ENCODE assay signal across 13 mouse cellular contexts in genomic region chr15:7597805-7598204, GRCm38 (mm10).
"Had no signal": no experiment of that assay in that cellular context is flagged by ENCODE, and none has a peak within 500 bp of the region (broad histone marks: within the 10 kb centered on the region; RNA-seq: fewer than 3 reads in every experiment).

No protein-coding gene starts in this region.

- H3K9ac ChIP-seq: liver, postnatal 0 days; lung, embryonic 15.5 days; midbrain, embryonic 12.5 days; neural tube, embryonic 12.5 days; stomach, embryonic 15.5 days had no signal

- H3K4me2 ChIP-seq: lung, embryonic 15.5 days; midbrain, embryonic 12.5 days; neural tube, embryonic 12.5 days; stomach, embryonic 15.5 days had no signal

- ATAC-seq: liver, postnatal 0 days; midbrain, embryonic 16.5 days had no signal

- H3K27me3 ChIP-seq: lung, embryonic 15.5 days; midbrain, embryonic 12.5 days; neural tube, embryonic 12.5 days; stomach, embryonic 15.5 days had no signal

- H3K9me3 ChIP-seq: lung, embryonic 15.5 days; midbrain, embryonic 10.5 days; midbrain, embryonic 12.5 days; neural tube, embryonic 12.5 days; stomach, embryonic 15.5 days had no signal

- H3K4me1 ChIP-seq: lung, embryonic 15.5 days; midbrain, embryonic 10.5 days; midbrain, embryonic 12.5 days; neural tube, embryonic 12.5 days; stomach, embryonic 15.5 days had no signal

- H3K4me3 ChIP-seq: lung, embryonic 15.5 days; midbrain, embryonic 10.5 days; midbrain, embryonic 12.5 days; neural tube, embryonic 12.5 days; stomach, embryonic 15.5 days had no signal

- DNase-seq: liver, postnatal 0 days; midbrain, embryonic 14.5 days; right cerebral cortex, postnatal 14 days; thymus, adult 2 months; thymus, postnatal 25 days; thymus, postnatal 4 days had no signal

- H3K27ac ChIP-seq: lung, embryonic 15.5 days; midbrain, embryonic 10.5 days; midbrain, embryonic 12.5 days; neural tube, embryonic 12.5 days; stomach, embryonic 15.5 days; stomach, postnatal 0 days had no signal

- H3K36me3 ChIP-seq: lung, embryonic 15.5 days; midbrain, embryonic 10.5 days; midbrain, embryonic 12.5 days; neural tube, embryonic 12.5 days; stomach, embryonic 15.5 days had no signal
